Mouse (Mus musculus) cerebellum, postnatal 10 days (tissue): ENCODE results near the gene Tpcn1.

ENCODE experiments used
- DNase-seq, 2 experiments: peaks; one replicate each; pipeline ENCODE4 v3.0.0; 2021; ENCODE audit warnings: mixed read lengths in 2 of 2

The Tpcn1 gene

GRCm38 (mm10) chr5:120607335-120607734, 18.9 kb upstream of the Tpcn1 start:
- DNase-seq = no peak

GRCm38 (mm10) chr5:120606590-120607200, 18.2 kb upstream of the Tpcn1 start:
- no peak for DNase-seq

- DNase-seq = peak; percentile 97 to 99
Measured at GRCm38 (mm10) chr5:120605688-120606087, 17.2 kb upstream of the Tpcn1 start.

DNA sequence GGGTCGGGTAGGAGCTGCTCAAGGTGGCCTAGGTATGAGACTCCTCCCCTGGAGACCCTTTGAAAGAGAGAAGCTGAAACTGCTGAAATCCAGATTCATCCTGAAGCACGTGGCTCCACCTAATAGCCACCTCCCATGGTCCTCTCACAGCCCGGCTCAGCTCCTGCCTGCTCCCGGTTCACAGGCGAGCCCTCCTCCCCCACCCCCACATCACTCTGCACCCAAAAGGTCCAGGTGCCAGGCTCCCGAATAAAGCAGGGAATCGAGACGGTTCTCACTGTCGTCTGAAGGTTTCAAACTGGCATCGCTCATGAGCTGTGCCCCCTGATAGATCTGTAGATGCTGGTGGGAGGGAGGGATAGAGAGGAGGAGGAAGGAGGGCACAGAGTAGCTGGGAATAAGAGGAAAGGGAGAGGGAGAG, 16.8 kb upstream of the Tpcn1 start:
- peak; percentile 59 to 69 for DNase-seq

GRCm38 (mm10) chr5:120604839-120605238, 16.4 kb upstream of the Tpcn1 start:
- DNase-seq = peak; percentile 95 to 97

DNA sequence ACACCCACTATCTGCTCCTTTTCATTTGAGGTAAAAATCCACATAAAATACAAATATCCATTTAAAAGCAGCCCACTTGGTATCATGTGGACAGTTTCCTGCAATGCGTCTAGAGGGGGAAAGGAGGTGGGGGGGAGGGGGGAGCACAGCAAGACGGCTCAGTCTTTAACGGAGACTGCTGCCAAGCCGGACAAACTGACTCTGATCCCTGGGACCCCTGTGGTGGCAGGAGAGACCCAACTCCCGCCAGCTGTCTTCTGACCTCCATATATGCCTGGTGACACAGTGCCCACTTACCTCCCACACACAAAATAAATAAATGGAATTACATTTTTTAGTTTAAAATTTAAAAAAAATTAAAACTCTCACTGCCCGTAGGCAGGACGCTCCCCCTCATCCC, 15.0 kb upstream of the Tpcn1 start:
- peak; percentile 64 to 67 for DNase-seq

- peak; percentile 55 to 65 for DNase-seq
Measured at GRCm38 (mm10) chr5:120602210-120602609, 13.7 kb upstream of the Tpcn1 start.

DNA sequence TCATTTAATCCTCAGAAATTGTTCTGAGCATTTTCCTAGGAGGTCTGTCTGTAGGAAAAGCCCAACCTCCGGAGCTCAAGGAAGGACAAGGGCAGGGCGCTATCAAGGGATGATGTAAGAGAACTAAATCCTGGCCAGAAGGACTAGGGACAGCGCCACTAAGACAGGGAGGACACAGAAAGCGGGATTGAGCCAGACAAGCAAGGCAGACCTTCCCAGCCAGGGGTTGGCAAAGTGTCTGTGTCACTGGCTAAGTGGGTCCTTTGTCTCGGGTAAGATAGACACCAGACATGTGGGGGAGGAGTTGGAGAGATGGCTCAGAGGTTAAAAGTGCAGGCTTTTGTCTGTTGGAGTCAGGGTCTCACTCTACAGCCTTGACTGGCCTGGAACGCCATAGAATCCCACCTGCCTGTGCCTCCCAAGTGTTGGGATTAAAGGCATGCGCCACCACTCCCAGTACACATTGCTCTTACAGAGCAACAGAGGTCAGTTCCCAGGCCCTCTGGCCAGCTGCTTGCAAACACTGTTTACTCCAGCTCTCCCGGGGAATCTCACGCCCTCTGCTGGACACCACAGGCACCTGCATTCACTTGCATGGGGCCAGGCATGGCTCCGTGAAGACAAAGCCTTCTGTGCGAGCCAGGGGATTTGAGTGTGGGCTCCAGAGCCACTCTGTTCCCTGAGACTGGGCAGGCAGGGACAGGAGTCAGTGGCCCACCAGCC, 12.6 kb upstream of the Tpcn1 start:
- DNase-seq = peak; percentile 60 to 69

DNA sequence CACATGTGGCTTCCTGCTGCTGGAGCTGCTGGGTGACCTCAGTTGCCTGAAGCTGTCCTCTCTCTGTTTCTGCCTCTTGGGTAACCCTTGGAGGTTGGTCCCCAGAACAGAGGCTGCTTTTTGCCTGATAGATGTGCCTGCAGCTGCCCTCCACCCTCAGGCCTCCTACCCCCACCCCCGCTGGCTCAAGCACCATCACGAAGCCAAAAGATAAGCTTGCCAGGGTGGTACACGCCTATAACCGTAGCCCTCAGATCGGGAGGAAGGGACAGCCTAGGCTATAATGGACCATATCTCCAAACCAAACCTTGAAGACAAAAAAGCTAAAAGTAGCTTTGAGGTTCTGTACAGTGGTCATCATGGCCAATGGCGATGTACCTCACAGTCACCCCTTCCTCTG, 11.2 kb upstream of the Tpcn1 start:
- DNase-seq = no peak

DNA sequence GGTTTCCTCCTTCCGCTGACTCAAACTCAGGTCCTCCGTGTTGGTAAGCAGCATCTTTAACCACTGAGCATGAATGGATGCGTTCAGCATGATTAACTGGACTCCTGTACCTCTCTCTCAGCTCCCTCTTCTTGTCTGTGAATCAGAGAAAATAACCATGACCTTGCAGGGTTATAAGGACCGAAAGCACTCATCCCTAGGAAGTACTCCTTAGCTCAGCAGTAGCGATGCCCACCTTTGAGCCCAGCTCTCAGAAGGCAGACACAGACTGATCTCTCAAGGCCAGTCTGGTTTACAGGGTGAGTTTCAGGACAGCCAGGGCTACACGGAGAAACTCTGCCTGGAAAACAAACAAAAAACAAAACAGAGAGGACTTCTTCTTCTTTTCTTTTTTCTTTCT, 6.0 kb upstream of the Tpcn1 start:
- DNase-seq = no peak

GRCm38 (mm10) chr5:120592141-120592540, 3.7 kb upstream of the Tpcn1 start:
- peak; percentile 74 to 84 for DNase-seq

DNA sequence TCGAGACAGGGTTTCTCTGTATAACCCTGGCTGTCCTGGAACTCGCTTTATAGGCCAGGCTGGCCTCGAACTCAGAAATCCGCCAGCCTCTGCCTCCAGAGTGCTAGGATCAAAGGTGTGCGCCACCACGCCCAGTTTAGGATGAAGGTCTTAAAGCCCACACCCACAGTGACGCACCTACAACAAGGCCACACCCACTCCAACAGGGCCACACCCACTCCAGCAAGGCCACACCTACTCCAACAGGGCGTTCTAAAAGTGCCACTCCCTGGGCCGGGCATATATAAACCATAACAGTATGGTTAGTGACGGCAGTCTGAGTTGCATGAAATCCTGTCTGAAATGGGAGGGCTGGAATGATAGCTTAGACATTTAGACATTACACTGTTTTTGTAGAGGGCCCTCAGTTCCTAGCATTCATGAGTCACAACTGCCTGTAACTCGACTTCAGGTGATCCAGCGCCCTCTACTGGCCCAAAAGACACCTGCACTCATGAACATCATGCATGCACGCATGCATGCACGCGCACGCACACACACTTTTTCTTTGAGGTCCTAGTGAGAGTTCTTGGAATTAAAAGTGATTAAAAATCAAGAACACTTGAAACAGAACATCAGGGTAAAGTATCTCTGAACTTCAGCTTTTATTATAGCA, 2.0 kb upstream of the Tpcn1 start:
- DNase-seq = peak in 1 of 2 experiments; percentile 66

GRCm38 (mm10) chr5:120587940-120588568, 419 bp downstream of the Tpcn1 start:
- DNase-seq = no peak

GRCm38 (mm10) chr5:120587616-120587926, 902 bp downstream of the Tpcn1 start:
- peak in 1 of 2 experiments; percentile 36 for DNase-seq

DNA sequence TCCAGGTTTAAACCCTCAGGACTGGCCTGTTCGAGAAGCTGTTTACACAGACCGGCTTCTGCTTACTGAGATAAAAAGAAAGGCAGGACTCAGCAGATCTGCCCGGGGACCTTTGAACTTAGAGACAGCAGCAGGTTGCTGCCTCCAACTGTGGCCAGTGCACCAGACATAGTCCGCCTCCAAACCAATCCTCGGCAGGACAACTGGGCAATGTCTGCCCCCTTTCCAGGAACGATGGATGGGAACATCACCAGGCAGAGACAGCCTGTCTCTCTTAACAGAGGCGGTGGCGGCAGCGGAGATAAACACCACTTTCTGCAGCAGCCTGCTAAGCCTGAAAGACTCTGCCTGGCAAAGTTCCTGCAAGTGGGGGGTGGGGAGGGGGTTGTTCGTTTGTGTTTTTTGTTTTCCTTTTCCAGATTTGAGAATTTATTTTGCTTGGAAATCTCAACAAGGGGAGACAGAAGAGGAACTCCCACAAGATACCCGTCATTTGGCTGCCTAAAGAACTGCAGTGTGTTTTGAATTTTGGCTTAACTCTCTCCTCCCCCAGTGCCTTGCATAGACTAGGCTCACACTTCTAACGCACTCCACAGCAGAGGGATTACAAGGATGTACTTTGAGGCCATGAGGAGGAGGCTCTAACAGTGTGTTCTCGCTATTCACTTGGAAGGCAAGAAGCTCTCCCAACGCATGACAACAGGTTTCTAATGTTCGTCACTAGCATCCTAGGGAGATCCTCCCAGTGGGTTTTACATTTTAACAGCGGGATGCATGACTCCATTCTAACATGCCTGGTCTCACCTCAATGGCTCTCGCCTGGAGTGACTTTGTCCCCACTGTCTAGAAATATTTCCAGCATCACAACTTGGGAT, 1.5 kb downstream of the Tpcn1 start:
- DNase-seq = peak in 1 of 2 experiments; percentile 59

GRCm38 (mm10) chr5:120584968-120585367, 3.5 kb downstream of the Tpcn1 start:
- DNase-seq = peak in 1 of 2 experiments; percentile 38

DNA sequence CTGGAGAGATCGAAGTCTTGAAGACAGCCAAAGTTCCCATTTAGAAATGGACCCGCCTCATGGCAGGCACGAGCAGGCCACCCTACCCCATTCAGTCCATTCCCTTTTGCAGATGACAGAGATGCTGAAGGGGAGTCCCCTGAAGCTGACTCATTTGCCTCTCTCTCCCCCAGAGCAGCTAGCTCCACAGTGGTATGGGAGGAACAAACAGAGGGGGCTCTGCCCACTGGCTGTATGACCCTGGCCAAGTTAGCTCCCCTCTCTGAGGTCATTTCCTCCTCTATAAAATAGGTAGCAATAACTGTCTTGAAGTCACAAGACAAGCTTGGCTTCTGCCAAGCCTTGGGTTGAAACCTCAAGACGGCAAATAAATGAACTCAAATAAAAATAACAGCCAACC, 5.0 kb downstream of the Tpcn1 start:
- DNase-seq = no peak

DNA sequence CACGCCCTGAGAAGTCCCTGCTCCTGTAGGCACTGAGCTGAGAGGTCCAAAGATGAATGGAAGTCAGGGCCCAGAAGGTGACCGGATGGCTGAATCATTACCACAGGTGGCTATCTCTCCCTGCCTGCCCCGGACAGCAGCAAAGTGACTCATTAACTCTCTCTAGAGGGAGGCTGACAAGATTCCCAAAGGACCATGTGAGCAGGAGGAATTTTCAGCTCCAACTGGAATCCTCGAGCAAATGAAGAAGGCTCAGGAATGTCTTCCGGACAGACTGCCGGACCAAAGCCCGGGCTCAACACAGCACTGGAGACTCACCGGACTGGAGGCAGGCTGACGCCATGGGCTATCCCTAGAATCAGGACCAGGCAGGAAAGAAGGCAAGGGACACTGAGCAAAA, 6.5 kb downstream of the Tpcn1 start:
- DNase-seq = no peak

DNA sequence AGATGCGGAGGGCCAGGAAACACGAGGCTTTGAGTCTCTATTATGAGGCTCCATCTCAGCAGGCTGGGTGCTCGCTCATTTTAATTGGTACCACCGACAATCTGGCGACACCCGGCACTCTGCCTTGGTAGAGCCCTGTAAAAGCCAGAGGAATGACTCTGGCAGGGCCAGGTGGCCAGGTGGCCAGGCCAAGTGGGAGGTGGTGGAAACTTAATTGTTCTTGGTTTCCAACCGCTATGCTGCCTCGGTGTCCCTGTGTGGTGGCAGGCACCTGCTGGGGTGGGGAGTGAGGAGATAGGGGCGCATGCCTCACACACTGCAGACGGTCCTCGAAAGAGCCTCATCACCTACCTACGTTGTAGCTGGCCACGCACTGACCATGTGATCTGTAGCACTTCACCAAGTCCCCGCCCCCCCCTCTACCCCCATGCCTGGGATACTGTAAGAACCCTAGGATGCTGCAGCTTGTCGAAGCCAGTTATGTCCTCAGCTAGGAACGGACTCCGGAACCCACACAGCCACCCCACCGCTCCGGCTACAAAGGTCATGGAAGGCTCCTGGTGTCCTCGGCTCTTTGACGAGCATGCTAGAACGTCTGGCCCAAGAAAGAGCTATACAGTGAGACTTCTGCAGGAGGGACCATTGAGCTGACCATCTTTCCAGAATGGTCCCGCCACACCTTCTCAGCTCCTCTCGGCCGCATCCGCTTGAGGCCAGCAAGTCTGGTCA, 8.4 kb downstream of the Tpcn1 start:
- DNase-seq = peak in 1 of 2 experiments; percentile 50

DNA sequence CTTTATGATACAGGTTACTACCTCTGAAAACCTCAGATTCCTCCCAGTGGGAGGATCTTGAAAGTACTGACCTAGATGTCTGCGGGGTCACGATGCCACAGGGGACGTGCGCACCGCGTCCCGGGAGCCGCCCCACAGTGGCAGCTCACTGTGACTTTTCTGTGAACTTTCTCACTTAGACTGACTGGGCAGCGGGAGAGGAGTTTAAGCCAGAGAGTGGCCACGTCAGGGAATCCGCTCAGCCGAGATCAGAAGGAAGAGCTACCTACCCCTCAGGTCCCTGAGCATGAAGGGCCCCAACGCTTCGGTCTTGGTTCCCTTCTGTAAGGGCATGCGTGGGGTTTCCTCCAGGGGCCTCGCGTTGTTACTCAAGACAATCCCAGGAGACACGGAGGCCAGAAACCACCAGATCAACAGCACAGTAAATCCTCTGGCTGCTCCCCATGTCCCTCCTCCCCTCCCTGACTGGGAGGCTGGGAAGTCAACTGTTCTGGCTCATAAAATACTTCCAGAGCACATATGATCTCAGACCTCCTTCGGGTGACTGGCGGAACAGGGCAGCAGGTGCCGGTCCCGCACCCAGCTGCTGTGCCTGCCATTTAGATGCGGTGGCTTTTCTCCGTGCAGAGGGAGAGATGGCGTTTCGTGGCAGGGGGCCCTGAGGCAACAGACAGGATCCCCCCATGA, 9.1 kb downstream of the Tpcn1 start:
- DNase-seq = peak; percentile 73 to 80

DNA sequence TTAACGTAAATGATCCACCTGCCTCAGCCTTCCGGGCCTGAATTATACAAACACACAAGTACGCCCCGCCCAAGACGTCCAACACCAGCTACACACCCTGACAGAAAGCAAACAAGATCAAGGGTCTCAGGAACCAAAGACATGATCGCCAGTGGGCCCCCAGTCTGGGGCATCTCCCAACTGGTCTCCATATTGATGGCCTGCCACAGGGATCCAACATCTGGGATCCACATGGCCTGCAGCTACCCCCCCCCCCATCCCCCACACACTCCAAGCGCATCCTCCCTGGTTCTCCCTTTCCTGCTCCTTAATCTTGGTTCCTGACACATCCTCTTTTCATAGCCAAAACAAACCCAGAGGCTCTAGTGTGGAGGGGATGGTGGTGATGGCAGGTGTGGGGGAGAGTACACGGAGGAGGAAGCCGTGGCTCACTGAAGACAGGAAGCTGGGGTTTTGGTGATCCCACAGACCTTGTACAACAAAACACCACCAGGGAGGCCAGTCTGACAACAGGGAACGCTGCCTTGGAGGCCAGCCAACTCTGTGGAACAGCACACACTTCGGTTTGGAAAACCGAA, 9.9 kb downstream of the Tpcn1 start:
- DNase-seq = peak; percentile 65 to 72
